Comparison of ENCODE assay signal across 27 mouse cellular contexts in the genomic region with DNA sequence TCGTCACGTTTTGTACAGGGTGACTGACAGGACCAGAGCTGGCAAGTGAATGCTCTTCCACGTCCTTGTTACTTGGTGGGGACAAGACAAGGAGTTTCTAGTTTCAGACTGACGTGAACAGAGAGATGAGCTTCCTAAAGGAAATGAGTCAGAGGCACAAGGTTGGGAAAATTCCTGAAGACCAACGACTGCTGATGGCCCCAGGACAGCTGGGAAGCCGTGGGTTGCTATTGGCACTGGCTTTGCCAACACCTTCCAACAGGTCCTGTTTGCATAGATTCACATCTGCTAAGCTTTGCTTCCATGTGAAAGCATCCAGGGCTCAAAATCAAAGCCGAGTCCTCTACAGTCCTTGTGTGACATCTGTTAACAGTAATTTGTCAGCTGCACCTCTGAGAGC.
A peak's percentile ranks its signal among the peaks of the same experiment; 100 is the strongest.
DNase-seq lines count a peak whose midpoint lies in the region; ATAC-seq and TF ChIP-seq lines count a peak whose summit lies in the region.
"Had no signal": no experiment of that assay in that cellular context is flagged by ENCODE, and none has a peak within 500 bp of the region (broad histone marks: within the 10 kb centered on the region; RNA-seq: fewer than 3 reads in every experiment).

No protein-coding gene starts in this region.

- peak; percentile 12 for DNase-seq in embryo, embryonic 10 days (ENCODE audit: low spot score)
- DNase-seq in embryo, embryonic 9.5 days (ENCODE audit: extremely low spot score), result no peak
- DNase-seq in limb, embryonic 11.5 days (ENCODE audit: low spot score), result peak; percentile 24
- no peak for DNase-seq in limb, embryonic 10.5 days (ENCODE audit: low spot score)
- DNase-seq in fat pad, adult 2 months (ENCODE audit: extremely low read depth, low read depth, low spot score), result peak; percentile 96
- no peak for DNase-seq in adrenal gland, adult (ENCODE audit: inconsistent age in 2 of 2, low spot score in 1 of 2)
- DNase-seq in urinary bladder, postnatal 25 days (ENCODE audit: low spot score), result no peak
- DNase-seq: adrenal gland, postnatal 10 days; adrenal gland, postnatal 36 days; cerebellum, adult 11-12 months; cerebellum, adult 8-10 months; cerebellum, postnatal 14 days; gastrocnemius, adult 2 months; gastrocnemius, postnatal 14 days; heart, adult 2 months; kidney, adult 2 months had no signal

- H3K27ac ChIP-seq in limb, embryonic 11.5 days (replicated peaks; ENCODE audit: low read depth, low read length), result no peak overlapping the region
- H3K27ac ChIP-seq in limb, embryonic 10.5 days, result no peak overlapping the region
- H3K27ac ChIP-seq: embryonic facial prominence, embryonic 12.5 days; embryonic facial prominence, embryonic 15.5 days; forebrain, embryonic 12.5 days; forebrain, embryonic 15.5 days; gastrocnemius, adult 2 months; heart, adult 2 months; heart, embryonic 10.5 days; heart, embryonic 13.5 days; hindbrain, embryonic 12.5 days; hindbrain, embryonic 15.5 days had no signal

- H3K27me3 ChIP-seq in limb, embryonic 11.5 days (ENCODE audit: control insufficient read depth, insufficient read depth, low read length), result no peaks in the 10 kb centered on the region
- peaks cover 31% of the 10 kb centered on the region; the same call in 1 of the 2 replicates for H3K27me3 ChIP-seq in limb, embryonic 10.5 days (ENCODE audit: low read depth, poor library complexity, severe bottlenecking)
- H3K27me3 ChIP-seq in myocyte (ENCODE audit: control insufficient read depth, insufficient read depth, insufficient read length), result no peaks in the 10 kb centered on the region
- H3K27me3 ChIP-seq: embryonic facial prominence, embryonic 12.5 days; embryonic facial prominence, embryonic 15.5 days; forebrain, embryonic 12.5 days; forebrain, embryonic 15.5 days; heart, embryonic 13.5 days; hindbrain, embryonic 15.5 days had no signal

- H3K79me2 ChIP-seq in myocyte (ENCODE audit: control insufficient read depth, insufficient read depth), result no peaks in the 10 kb centered on the region

- H3K9me3 ChIP-seq in limb, embryonic 11.5 days (ENCODE audit: control insufficient read depth, low read length), result no peaks in the 10 kb centered on the region
- no peaks in the 10 kb centered on the region for H3K9me3 ChIP-seq in limb, embryonic 10.5 days (replicated peaks)
- H3K9me3 ChIP-seq: embryonic facial prominence, embryonic 12.5 days; embryonic facial prominence, embryonic 15.5 days; forebrain, embryonic 12.5 days; forebrain, embryonic 15.5 days; heart, embryonic 10.5 days; heart, embryonic 13.5 days; hindbrain, embryonic 12.5 days; hindbrain, embryonic 15.5 days had no signal

- WGBS in limb, embryonic 11.5 days, result 37% methylated on average over 7 of the region's 7 CpGs
- 46% methylated on average over 7 of the region's 7 CpGs for WGBS in limb, embryonic 10.5 days

- no peak for TF ChIP-seq POLR2A in myocyte (IDR thresholded peaks at IDR 0.05; ENCODE audit: insufficient read length, low read depth)

- no peak overlapping the region for H3ac ChIP-seq in myocyte (ENCODE audit: control insufficient read depth, insufficient read length)

- H3K9ac ChIP-seq in limb, embryonic 11.5 days (ENCODE audit: low read length), result no peak overlapping the region
- H3K9ac ChIP-seq: embryonic facial prominence, embryonic 12.5 days; embryonic facial prominence, embryonic 15.5 days; forebrain, embryonic 12.5 days; forebrain, embryonic 15.5 days; heart, embryonic 13.5 days; hindbrain, embryonic 12.5 days; hindbrain, embryonic 15.5 days had no signal

- H3K4me1 ChIP-seq in limb, embryonic 11.5 days (ENCODE audit: control insufficient read depth, insufficient read depth, low read length), result 0 out of 2 replicates have a peak, but pooled peaks cover 2% of the 10 kb centered on the region
- H3K4me1 ChIP-seq in limb, embryonic 10.5 days, result peaks cover 23% of the 10 kb centered on the region
- H3K4me1 ChIP-seq: embryonic facial prominence, embryonic 12.5 days; heart, embryonic 10.5 days; hindbrain, embryonic 15.5 days had no signal

- ATAC-seq in limb, embryonic 11.5 days (ENCODE audit: insufficient number of reproducible peaks, low FRiP score, low TSS enrichment, low read depth), result no peak
- ATAC-seq: activated CD4-positive, CD25-positive, alpha-beta regulatory T cell, adult 4 months; forebrain, embryonic 15.5 days; intestine, postnatal 0 days had no signal

- no peaks in the 10 kb centered on the region for H3K36me3 ChIP-seq in limb, embryonic 11.5 days (ENCODE audit: control insufficient read depth, insufficient read depth, low read length)
- H3K36me3 ChIP-seq in limb, embryonic 10.5 days, result no peaks in the 10 kb centered on the region
- H3K36me3 ChIP-seq in myocyte (ENCODE audit: control insufficient read depth, insufficient read depth), result no peaks in the 10 kb centered on the region
- H3K36me3 ChIP-seq: embryonic facial prominence, embryonic 12.5 days; embryonic facial prominence, embryonic 15.5 days; forebrain, embryonic 12.5 days; forebrain, embryonic 15.5 days; heart, embryonic 10.5 days; heart, embryonic 13.5 days; hindbrain, embryonic 12.5 days; hindbrain, embryonic 15.5 days had no signal

- no peak overlapping the region for H3K4me2 ChIP-seq in limb, embryonic 11.5 days (ENCODE audit: low read depth, severe bottlenecking)
- peak overlapping the region; percentile 64 for H3K4me2 ChIP-seq in myocyte (ENCODE audit: low read depth)
- H3K4me2 ChIP-seq: embryonic facial prominence, embryonic 12.5 days; embryonic facial prominence, embryonic 15.5 days; forebrain, embryonic 12.5 days; forebrain, embryonic 15.5 days; heart, embryonic 13.5 days; hindbrain, embryonic 12.5 days; hindbrain, embryonic 15.5 days had no signal

- no peak overlapping the region for H3K4me3 ChIP-seq in limb, embryonic 11.5 days (ENCODE audit: low read depth, low read length)
- no peak overlapping the region for H3K4me3 ChIP-seq in limb, embryonic 10.5 days
- no peak overlapping the region for H3K4me3 ChIP-seq in myocyte
- H3K4me3 ChIP-seq: embryonic facial prominence, embryonic 12.5 days; embryonic facial prominence, embryonic 15.5 days; forebrain, embryonic 12.5 days; forebrain, embryonic 15.5 days; gastrocnemius, adult 2 months; heart, adult 2 months; heart, embryonic 10.5 days; heart, embryonic 13.5 days; hindbrain, embryonic 12.5 days; hindbrain, embryonic 15.5 days had no signal

TF ChIP-seq in myocyte, 11 proteins besides CTCF, POLR2A, EP300 and RAD21:
- peak in 1 of 3 experiments; percentile 83 for TF ChIP-seq MYOG (IDR thresholded peaks at IDR 0.05; ENCODE audit: control insufficient read depth in 1 of 3, insufficient read depth in 1 of 3, insufficient read length in 2 of 3, low read depth in 2 of 3)
- TF ChIP-seq MYOD1 (IDR thresholded peaks at IDR 0.05; ENCODE audit: control insufficient read depth in 1 of 3, insufficient read length in 2 of 3, low read depth in 2 of 3), result peak; percentile 84 to 94 (median 93)
- TF ChIP-seq MAX (IDR thresholded peaks at IDR 0.05; ENCODE audit: low read depth), result no peak
- peak; percentile 59 for TF ChIP-seq TCF12 (IDR thresholded peaks at IDR 0.05; ENCODE audit: insufficient read depth, poor library complexity, severe bottlenecking)
- TF ChIP-seq CEBPB (IDR thresholded peaks at IDR 0.05; ENCODE audit: insufficient read depth, poor library complexity, severe bottlenecking), result no peak
- TF ChIP-seq SRF (IDR thresholded peaks at IDR 0.05; ENCODE audit: control insufficient read depth, insufficient read length, low read depth), result no peak
TF ChIP-seq in myocyte: peak in this region for 3.

Comparison
In these comparisons a context has a peak if more than half of its experiments do, and no peak if none do; other contexts are left out.
1. DNase-seq: peak in embryo, embryonic 10 days (single experiment), limb, embryonic 11.5 days (single experiment) and fat pad, adult 2 months (single experiment); none in embryo, embryonic 9.5 days (single experiment), limb, embryonic 10.5 days (single experiment), adrenal gland, adult (0 of 2) and urinary bladder, postnatal 25 days (single experiment).